Comparison of ENCODE assay signal across 12 mouse cellular contexts in genomic region chr10:60269141-60270064, GRCm38 (mm10). TPM values are rescaled to one million over a fixed set of nuclear protein-coding genes. Genes with fewer than 3 reads are reported as not detected.
DNase-seq lines count a peak whose midpoint lies in the region; ATAC-seq and TF ChIP-seq lines count a peak whose summit lies in the region.
"Had no signal": no experiment of that assay in that cellular context is flagged by ENCODE, and none has a peak within 500 bp of the region (broad histone marks: within the 10 kb centered on the region; RNA-seq: fewer than 3 reads in every experiment).

No protein-coding gene starts in this region.

- H3K36me3 ChIP-seq in heart, embryonic 12.5 days, result no peaks in the 10 kb centered on the region
- H3K36me3 ChIP-seq in neural tube, embryonic 13.5 days, result no peaks in the 10 kb centered on the region
- no peaks in the 10 kb centered on the region for H3K36me3 ChIP-seq in intestine, postnatal 0 days (ENCODE audit: control insufficient read depth, insufficient read depth)

- no peak overlapping the region for H3K4me2 ChIP-seq in heart, embryonic 12.5 days
- H3K4me2 ChIP-seq in neural tube, embryonic 13.5 days, result no peak overlapping the region
- no peak overlapping the region for H3K4me2 ChIP-seq in intestine, postnatal 0 days (replicated peaks; ENCODE audit: low read depth)

- H3K9me3 ChIP-seq in heart, embryonic 12.5 days (replicated peaks), result no peaks in the 10 kb centered on the region
- H3K9me3 ChIP-seq in neural tube, embryonic 13.5 days, result no peaks in the 10 kb centered on the region
- H3K9me3 ChIP-seq in intestine, postnatal 0 days (ENCODE audit: control insufficient read depth), result no peaks in the 10 kb centered on the region

- intact Hi-C loops in heart, postnatal 14 days (cut with DNase I), result no loop called here
- intact Hi-C loops in left cerebral cortex, postnatal 10 days (cut with DNase I), result no loop called here

- DNase-seq in heart, postnatal 14 days, result no peak
- no peak for DNase-seq in neural tube, embryonic 10.5 days (ENCODE audit: extremely low spot score, low spot score)
- DNase-seq in yolk sac, embryonic 10.5 days (ENCODE audit: low spot score), result peak; percentile 16
- DNase-seq in left cerebral cortex, postnatal 10 days (ENCODE audit: extremely low spot score in 1 of 2, low spot score in 2 of 2), result no peak
- DNase-seq in ovary, postnatal 14 days (ENCODE audit: low spot score), result no peak
- DNase-seq: embryo, embryonic 11 days; lung, adult 18-20 months; thymus, adult 2 months had no signal

- peak; percentile 27; the same call in 1 of the 2 replicates for ATAC-seq in heart, embryonic 12.5 days (ENCODE audit: insufficient number of reproducible peaks, low FRiP score)
- 0 out of 2 replicates have a peak, but pooled peaks have one; percentile 44 for ATAC-seq in neural tube, embryonic 13.5 days (ENCODE audit: low read depth)
- 0 out of 2 replicates have a peak, but pooled peaks have one; percentile 11 for ATAC-seq in intestine, postnatal 0 days

- H3K4me1 ChIP-seq in heart, embryonic 12.5 days (replicated peaks), result peaks cover 24% of the 10 kb centered on the region
- peaks cover 11% of the 10 kb centered on the region; the same call in 1 of the 2 replicates for H3K4me1 ChIP-seq in neural tube, embryonic 13.5 days (replicated peaks)
- H3K4me1 ChIP-seq in intestine, postnatal 0 days (replicated peaks; ENCODE audit: control insufficient read depth, insufficient read depth, low read length), result no peaks in the 10 kb centered on the region; the same call in 1 of the 2 replicates

- no peak overlapping the region for H3K4me3 ChIP-seq in heart, embryonic 12.5 days
- no peak overlapping the region for H3K4me3 ChIP-seq in neural tube, embryonic 13.5 days
- H3K4me3 ChIP-seq in intestine, postnatal 0 days (ENCODE audit: low read depth, low read length), result no peak overlapping the region
- H3K4me3 ChIP-seq: layer of hippocampus, adult 2 months had no signal

- no peaks in the 10 kb centered on the region for H3K27me3 ChIP-seq in heart, embryonic 12.5 days (replicated peaks)
- H3K27me3 ChIP-seq in neural tube, embryonic 13.5 days, result no peaks in the 10 kb centered on the region
- H3K27me3 ChIP-seq in intestine, postnatal 0 days (replicated peaks; ENCODE audit: control insufficient read depth, insufficient read depth, low read length), result no peaks in the 10 kb centered on the region

- 60% methylated on average over 13 of the region's 13 CpGs for WGBS in heart, embryonic 12.5 days
- WGBS in neural tube, embryonic 13.5 days, result 84% methylated on average over 13 of the region's 13 CpGs
- WGBS in intestine, postnatal 0 days, result 57% methylated on average over 13 of the region's 13 CpGs

- peak overlapping the region; percentile 28; the same call in 1 of the 2 replicates for H3K27ac ChIP-seq in heart, embryonic 12.5 days (ENCODE audit: poor library complexity, severe bottlenecking)
- H3K27ac ChIP-seq in neural tube, embryonic 13.5 days (replicated peaks), result no peak overlapping the region
- no peak overlapping the region for H3K27ac ChIP-seq in intestine, postnatal 0 days (ENCODE audit: low read depth, low read length)
- H3K27ac ChIP-seq: layer of hippocampus, adult 2 months had no signal

- peak overlapping the region; percentile 11; the same call in 1 of the 2 replicates for H3K9ac ChIP-seq in heart, embryonic 12.5 days
- 0 out of 2 replicates have a peak overlapping the region, but pooled peaks have one; percentile 3 for H3K9ac ChIP-seq in neural tube, embryonic 13.5 days
- H3K9ac ChIP-seq in intestine, postnatal 0 days (ENCODE audit: low read depth, low read length), result no peak overlapping the region

- TF ChIP-seq CTCF in intestine, postnatal 0 days (IDR thresholded peaks at IDR 0.05; ENCODE audit: low read depth), result no peak

RNA-seq across cellular contexts. Expression of gene Psap, which starts 8.0 kb away (rescaled TPM):
- 95.6 and 100.0 TPM in 2 replicates for polyA plus RNA-seq in heart, embryonic 12.5 days (2016; fragmentation: Nextera tagmentation; extraction: Ambion mirVana)
- 100 to 1,000 TPM; 904 to 976 TPM for total RNA-seq in heart, postnatal 14 days (2021)
- polyA plus RNA-seq in neural tube, embryonic 13.5 days (2015; fragmentation: Nextera tagmentation; extraction: Ambion mirVana), result 136 and 140 TPM in 2 replicates
- polyA plus RNA-seq in intestine, postnatal 0 days (2015; fragmentation: Nextera tagmentation; extraction: Ambion mirVana), result 135 and 137 TPM in 2 replicates
- total RNA-seq in left cerebral cortex, postnatal 10 days (2021), result 1,000 to 10,000 TPM; 1,196 to 1,248 TPM

RNA-seq across cellular contexts. Expression of gene Chst3, which starts 50.3 kb away (rescaled TPM):
- polyA plus RNA-seq in heart, embryonic 12.5 days (2016; fragmentation: Nextera tagmentation; extraction: Ambion mirVana), result 0.69 and 0.72 TPM in 2 replicates
- total RNA-seq in heart, postnatal 14 days (2021), result 1 to 10 TPM; 1.2 to 1.4 TPM
- 1.9 and 2.7 TPM in 2 replicates for polyA plus RNA-seq in neural tube, embryonic 13.5 days (2015; fragmentation: Nextera tagmentation; extraction: Ambion mirVana)
- 0.27 and 0.29 TPM in 2 replicates for polyA plus RNA-seq in intestine, postnatal 0 days (2015; fragmentation: Nextera tagmentation; extraction: Ambion mirVana)
- total RNA-seq in left cerebral cortex, postnatal 10 days (2021), result 1 to 10 TPM; 1.6 to 1.8 TPM
